Comparison of ENCODE assay signal across 8 mouse cellular contexts in genomic region chr16:34967120-34967800, GRCm38 (mm10). TPM values are rescaled to one million over a fixed set of nuclear protein-coding genes. Genes with fewer than 3 reads are reported as not detected.
DNase-seq lines count a peak whose midpoint lies in the region; ATAC-seq and TF ChIP-seq lines count a peak whose summit lies in the region.

No protein-coding gene starts in this region.

- ATAC-seq in frontal cortex, adult (ENCODE audit: low TSS enrichment), result peak; percentile 100

- H3K27ac ChIP-seq in layer of hippocampus, adult 2 months, result no peak overlapping the region

- TF ChIP-seq CTCF in layer of hippocampus, adult 2 months (conservative IDR thresholded peaks at IDR 0.05), result peak; percentile 95

- H3K4me3 ChIP-seq in layer of hippocampus, adult 2 months, result no peak overlapping the region

- DNase-seq in Muller cell, postnatal 12 days (ENCODE audit: inconsistent ontology term), result peak; percentile 70
- DNase-seq in cerebellum, adult 8-10 months, result peak; percentile 17
- peak; percentile 87 for DNase-seq in heart, postnatal 4 days
- peak; percentile 77 to 83 for DNase-seq in layer of hippocampus, adult 2 months (ENCODE audit: low spot score in 2 of 2)
- DNase-seq in lung, adult 18-20 months, result peak; percentile 75 to 81
- peak; percentile 89 for DNase-seq in retina, embryonic 14.5 days (ENCODE audit: low spot score)
- DNase-seq in thymus, postnatal 14 days, result no peak

RNA-seq across cellular contexts. Expression of gene Hacd2, which starts 55.0 kb away (rescaled TPM):
- total RNA-seq in heart, postnatal 4 days (2021), result 10 to 100 TPM; 10.7 to 13.7 TPM
- total RNA-seq in layer of hippocampus, adult 2 months (2021), result 10 to 100 TPM; 32.7 to 41.7 TPM
